Mouse (Mus musculus) ES-E14 (cell line): ENCODE measurements around the gene Pigz.

Experiments used
- CHD2 ChIP-seq: IDR thresholded peaks from 2 replicates; pipeline ENCODE4 v1.6.1; 2014; ENCODE audit warnings: mild to moderate bottlenecking, low read depth, low read length, inconsistent platforms
- ZNF384 ChIP-seq: IDR thresholded peaks from 2 replicates; pipeline ENCODE4 v1.6.1; 2012; ENCODE audit warnings: low read depth, low read length, inconsistent platforms

- no peak for TF ChIP-seq CHD2
- no peak for TF ChIP-seq ZNF384
Observed at GRCm38 (mm10) chr16:31926547-31927182, 7.0 kb upstream of the Pigz start.
